Mouse (Mus musculus) forebrain, postnatal 0 days (tissue): Measurements from ENCODE around the gene Npas2. TPM values are rescaled to one million over a fixed set of nuclear protein-coding genes. Genes with fewer than 3 reads are reported as not detected.
A peak's percentile ranks its signal among the peaks of the same experiment; 100 is the strongest.

ENCODE experiments used
- ATAC-seq: fragments of 200-750 bp; cut with Nextera tagmentation; 2 replicates; pipeline ENCODE4 v1.8.0; 2017; ENCODE audit warnings: mild to moderate bottlenecking, moderate library complexity
- DNase-seq: peaks from one replicate; pipeline ENCODE4 v3.0.0-alpha.2; 2015
- H3K27ac ChIP-seq: fragments of 300-500 bp; sonication (generic); 2 replicates; pipeline ENCODE4 v1.5.1; 2014; ENCODE audit warnings: low read depth, mild to moderate bottlenecking, antibody characterized with exemption, low read length, moderate library complexity, mixed read lengths
- H3K27me3 ChIP-seq: fragments of 300-500 bp; sonication (generic); 2 replicates; pipeline ENCODE4 v1.6.1; 2014; ENCODE audit warnings: mild to moderate bottlenecking, low read length, mixed read lengths; ENCODE audit not compliant: insufficient read depth
- H3K36me3 ChIP-seq: fragments of 300-500 bp; sonication (generic); 2 replicates; pipeline ENCODE4 v1.6.1; 2014; ENCODE audit warnings: mild to moderate bottlenecking, moderate library complexity; ENCODE audit not compliant: insufficient read depth
- H3K4me1 ChIP-seq: fragments of 300-500 bp; sonication (generic); 2 replicates; pipeline ENCODE4 v1.6.1; 2014; ENCODE audit warnings: antibody characterized with exemption; ENCODE audit not compliant: insufficient read depth
- H3K4me2 ChIP-seq: fragments of 300-500 bp; sonication (generic); 2 replicates; pipeline ENCODE4 v1.6.1; 2014; ENCODE audit warnings: low read depth, mild to moderate bottlenecking, moderate library complexity
- H3K4me3 ChIP-seq: fragments of 300-500 bp; sonication (generic); 2 replicates; pipeline ENCODE4 v1.5.1; 2014; ENCODE audit warnings: low read depth, low read length, mixed read lengths
- H3K9ac ChIP-seq: fragments of 300-500 bp; sonication (generic); 2 replicates; pipeline ENCODE4 v1.6.1; 2014; ENCODE audit warnings: mild to moderate bottlenecking
- H3K9me3 ChIP-seq: fragments of 300-500 bp; sonication (generic); 2 replicates; pipeline ENCODE4 v1.6.1; 2016; ENCODE audit warnings: low read length
- CTCF ChIP-seq: sonication (generic); IDR thresholded peaks from 2 replicates; pipeline ENCODE4 v1.5.1; 2016; ENCODE audit warnings: antibody characterized with exemption, control low read depth, low read depth
- WGBS: fragments of 180-500 bp; shearing (Covaris S2); extraction: QIAGEN DNeasy Blood & Tissue Kit; methylation state at CpG from one replicate; pipeline ENCODE4 v1.1.7; 2014; 5-methylcytosine and 5-hydroxymethylcytosine counted together
- polyA plus RNA-seq: library from polyadenylated mRNA; unstranded; fragments of >200 nt; fragmentation: Nextera tagmentation; extraction: Ambion mirVana; gene quantifications from 2 replicates; pipeline ENCODE4 v1.2.1, GENCODE M21; 2015
- total RNA-seq: library from RNA; depleted of rRNA; stranded (reverse); fragments of >200 nt; gene quantifications from 2 replicates; pipeline ENCODE4 v1.2.3, GENCODE M21; 2014; rRNA removed

The Npas2 gene
- total RNA-seq (4.6 and 13.1 TPM in 2 replicates), polyA plus RNA-seq (3.0 and 3.3 TPM in 2 replicates)

DNA sequence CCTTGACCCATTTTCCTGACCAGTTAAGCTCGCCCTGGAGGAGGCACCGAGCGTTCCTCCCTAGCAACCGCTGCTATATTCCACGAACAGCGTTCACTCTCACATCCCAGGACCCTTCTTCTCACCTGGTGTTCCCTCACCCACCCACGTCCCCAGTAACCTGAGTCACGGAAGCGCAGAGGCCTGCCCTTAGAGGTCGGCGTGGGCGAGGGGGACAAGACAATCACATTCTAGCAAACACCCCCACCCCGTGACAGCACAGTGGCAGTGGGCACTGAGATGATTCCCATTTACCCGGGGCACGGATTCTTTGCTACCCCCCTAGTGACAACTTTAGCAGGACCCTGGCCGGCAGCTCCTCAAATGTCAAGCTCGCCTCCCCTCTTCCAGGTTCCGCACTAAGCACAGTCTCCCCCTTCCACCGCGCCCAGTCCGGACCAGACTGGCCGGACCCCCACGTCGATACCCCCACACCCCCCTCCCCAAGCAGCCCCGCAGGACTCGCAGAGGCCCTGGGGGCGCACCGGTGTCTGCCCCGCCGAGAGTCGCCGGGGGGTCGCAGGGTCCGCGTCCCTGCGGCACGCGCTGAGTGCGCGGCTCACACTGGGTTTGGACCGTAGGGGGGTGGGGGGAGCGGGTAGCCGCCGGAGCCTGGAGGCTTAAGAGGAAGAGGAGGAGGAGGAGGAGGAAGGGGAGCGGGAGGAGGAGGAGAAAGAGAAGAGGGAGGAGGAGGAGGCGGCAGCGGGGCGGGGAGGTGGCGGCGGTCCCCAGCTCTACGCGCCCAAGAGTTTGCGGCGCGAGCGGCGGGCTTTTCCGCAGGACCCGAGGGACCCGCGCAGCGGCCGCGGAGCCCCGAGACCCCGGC, at the start of gene Npas2:
Gene Npas2 (plus strand): TSS at position 735 of the 865 bp plus-strand sequence.
- no peak for TF ChIP-seq CTCF
- WGBS = 2% methylated on average over 59 of the region's 66 CpGs
- H3K9ac ChIP-seq = peak within 1 kb of the TSS; percentile 71
- peak within 1 kb of the TSS; percentile 99 for H3K4me2 ChIP-seq
- no peaks in the 10 kb centered on the region for H3K9me3 ChIP-seq
- no peaks in the 10 kb centered on the region for H3K4me1 ChIP-seq
- no peaks in the 10 kb centered on the region for H3K36me3 ChIP-seq
- peaks cover 21% of the 10 kb centered on the region for H3K27me3 ChIP-seq
- H3K27ac ChIP-seq = peak within 1 kb of the TSS; percentile 54
- peak within 1 kb of the TSS; percentile 80 for H3K4me3 ChIP-seq
- DNase-seq (peak; percentile 35), ATAC-seq (peak; percentile 45)

DNA sequence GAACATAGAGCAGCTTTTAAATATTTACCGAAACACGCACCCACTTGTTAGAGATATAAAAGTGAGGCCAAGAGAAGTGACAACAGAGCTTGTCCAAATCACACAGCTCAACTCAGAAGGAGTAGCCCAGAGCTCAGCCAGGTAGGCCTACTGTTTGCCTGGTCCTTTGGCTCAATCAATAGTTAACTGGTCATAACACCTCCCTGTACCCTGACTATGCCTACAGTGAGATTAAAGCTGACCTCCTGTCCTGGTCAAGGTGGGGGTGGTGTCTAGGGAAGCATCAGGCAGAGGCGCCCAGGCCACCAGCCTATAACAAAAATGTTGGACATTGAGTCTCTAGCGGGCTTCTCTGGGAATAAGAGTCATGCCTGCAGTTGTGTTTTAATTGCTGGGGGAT, 36.8 kb upstream of the Npas2 start:
- 92% methylated on average over 4 of the region's 4 CpGs for WGBS
- Histone ChIP-seq H3K27ac (no peak overlapping the region), H3K4me2 (no peak overlapping the region), H3K27me3 (no peaks in the 10 kb centered on the region), H3K9me3 (no peaks in the 10 kb centered on the region), H3K4me3 (no peak overlapping the region), H3K9ac (no peak overlapping the region), H3K4me1 (no peaks in the 10 kb centered on the region), H3K36me3 (no peaks in the 10 kb centered on the region)
- DNase-seq = no peak
- no peak for TF ChIP-seq CTCF
- ATAC-seq = no peak

DNA sequence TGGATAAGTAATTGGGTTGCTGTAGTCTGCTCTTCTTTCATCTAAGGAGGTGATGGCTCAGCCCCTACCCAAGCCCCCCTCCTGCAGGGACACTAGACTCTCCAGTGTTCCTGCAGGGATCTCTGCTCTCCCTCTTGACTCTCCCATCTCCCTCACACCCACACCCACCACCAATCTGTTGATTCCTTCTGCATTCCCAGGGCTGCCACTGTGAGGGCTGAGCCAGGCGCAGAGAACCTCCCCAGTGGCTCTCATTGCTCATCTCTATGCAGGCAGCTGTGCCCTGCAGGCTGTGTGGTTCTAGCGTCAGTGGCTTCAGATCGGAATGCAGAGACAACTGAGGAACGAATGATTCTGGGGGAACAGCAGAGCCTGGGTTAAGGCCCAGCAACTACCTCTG, 33.4 kb upstream of the Npas2 start:
- no peak for DNase-seq
- H3K9me3 ChIP-seq = no peaks in the 10 kb centered on the region
- no peak overlapping the region for H3K27ac ChIP-seq
- H3K4me2 ChIP-seq = no peak overlapping the region
- 74% methylated on average over 4 of the region's 4 CpGs for WGBS
- TF ChIP-seq CTCF = no peak
- no peaks in the 10 kb centered on the region for H3K4me1 ChIP-seq
- ATAC-seq = no peak
- no peaks in the 10 kb centered on the region for H3K27me3 ChIP-seq
- H3K36me3 ChIP-seq = no peaks in the 10 kb centered on the region
- H3K4me3 ChIP-seq = no peak overlapping the region
- H3K9ac ChIP-seq = no peak overlapping the region

DNA sequence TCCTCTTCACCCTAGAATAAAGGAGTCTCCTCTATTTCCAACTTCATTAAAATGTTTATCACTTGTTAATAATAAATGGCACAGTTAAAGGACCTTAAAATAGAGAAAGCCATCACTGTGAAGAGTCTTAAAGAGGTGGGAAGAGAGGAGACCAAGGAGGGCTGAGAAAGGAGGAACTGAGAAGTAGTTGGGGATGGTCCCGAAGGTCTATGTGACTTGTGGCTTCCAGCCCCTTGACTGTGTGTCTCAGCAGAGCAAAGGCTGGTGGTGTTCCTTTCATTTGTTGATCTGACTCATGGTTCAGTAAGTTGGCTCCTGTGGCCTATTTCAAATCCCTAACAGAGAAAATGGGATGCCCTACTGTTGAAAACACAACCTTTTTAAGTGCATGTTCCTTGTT, 30.5 kb upstream of the Npas2 start:
- H3K36me3 ChIP-seq = no peaks in the 10 kb centered on the region
- H3K27me3 ChIP-seq = no peaks in the 10 kb centered on the region
- H3K9me3 ChIP-seq = no peaks in the 10 kb centered on the region
- H3K4me3 ChIP-seq = no peak overlapping the region
- WGBS = 86% methylated on average over 1 of the region's 1 CpGs
- no peak overlapping the region for H3K9ac ChIP-seq
- no peaks in the 10 kb centered on the region for H3K4me1 ChIP-seq
- ATAC-seq = no peak
- H3K27ac ChIP-seq = no peak overlapping the region
- no peak for TF ChIP-seq CTCF
- no peak overlapping the region for H3K4me2 ChIP-seq
- no peak for DNase-seq

DNA sequence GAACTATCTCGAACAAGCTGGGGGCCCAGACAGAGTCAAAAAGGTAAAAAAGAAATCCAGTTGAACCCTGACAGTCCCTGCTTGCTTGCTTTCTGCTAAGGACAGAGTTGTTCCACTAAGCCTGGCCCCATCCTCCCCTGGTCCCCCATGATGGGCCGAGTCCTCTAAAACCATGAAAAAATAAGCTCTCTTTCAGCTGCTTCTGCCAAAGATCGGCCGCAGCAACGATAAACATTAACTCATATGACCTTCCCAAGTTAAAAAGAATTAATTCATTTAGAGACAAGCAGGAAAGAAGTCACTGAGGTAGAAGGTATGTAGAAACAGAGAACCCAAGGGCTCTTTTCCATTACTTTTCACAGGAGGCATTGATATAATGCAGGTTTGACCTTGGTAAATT, 16.8 kb upstream of the Npas2 start:
- Histone ChIP-seq H3K36me3 (no peaks in the 10 kb centered on the region), H3K9me3 (no peaks in the 10 kb centered on the region), H3K27me3 (no peaks in the 10 kb centered on the region), H3K27ac (peak overlapping the region; percentile 45; the same call in 1 of the 2 replicates), H3K4me3 (no peak overlapping the region), H3K4me2 (no peak overlapping the region), H3K4me1 (no peaks in the 10 kb centered on the region), H3K9ac (no peak overlapping the region)
- ATAC-seq = no peak
- TF ChIP-seq CTCF = no peak
- 89% methylated on average over 5 of the region's 5 CpGs for WGBS
- DNase-seq = no peak

DNA sequence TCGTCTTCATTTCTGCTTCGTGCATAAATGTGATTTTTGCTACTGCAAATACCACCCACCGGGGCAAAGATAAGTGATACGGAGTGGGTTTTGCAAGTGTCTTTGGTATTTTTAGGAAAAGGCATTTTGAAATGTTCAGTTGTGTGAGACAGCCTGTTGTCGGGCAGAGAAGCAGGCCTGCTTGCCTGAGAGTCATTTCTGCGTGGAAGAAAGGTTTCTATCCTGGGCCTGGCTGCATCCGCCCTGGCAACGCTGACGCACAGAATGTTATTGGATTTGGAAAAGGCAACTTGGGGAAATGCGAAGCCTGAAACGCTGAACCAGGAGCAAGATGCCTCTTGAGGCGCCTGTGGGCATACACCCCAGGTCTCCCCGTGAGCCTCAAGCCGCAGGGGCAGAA, 16.3 kb upstream of the Npas2 start:
- DNase-seq = peak; percentile 76
- Histone ChIP-seq H3K4me3 (no peak overlapping the region), H3K36me3 (no peaks in the 10 kb centered on the region), H3K9ac (no peak overlapping the region), H3K4me2 (no peak overlapping the region), H3K9me3 (no peaks in the 10 kb centered on the region), H3K4me1 (no peaks in the 10 kb centered on the region), H3K27me3 (no peaks in the 10 kb centered on the region), H3K27ac (peak overlapping the region; percentile 45; the same call in 1 of the 2 replicates)
- peak; percentile 86 for ATAC-seq
- peak; percentile 20; the same call in 1 of the 2 replicates for TF ChIP-seq CTCF
- 75% methylated on average over 14 of the region's 14 CpGs for WGBS

DNA sequence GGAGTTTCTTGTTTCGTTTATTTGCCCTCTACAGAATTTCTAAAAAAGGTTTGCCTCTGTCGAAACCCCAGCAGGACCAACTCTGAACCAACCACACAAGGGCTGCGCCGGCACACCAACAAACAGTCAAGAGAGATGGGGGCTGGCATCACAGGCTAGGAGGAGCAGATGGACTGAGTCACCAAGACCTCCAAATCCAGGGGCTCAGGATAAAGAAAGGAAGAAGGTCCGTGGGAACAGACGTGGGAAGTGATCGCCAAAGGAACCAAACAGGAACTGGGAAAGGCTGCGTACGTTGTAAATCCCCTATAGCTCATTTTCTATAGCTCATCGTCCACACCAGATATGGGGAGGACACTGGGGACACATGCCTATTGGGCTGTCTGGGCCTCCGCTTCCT, 13.7 kb upstream of the Npas2 start:
- Histone ChIP-seq H3K27me3 (no peaks in the 10 kb centered on the region), H3K4me3 (no peak overlapping the region), H3K4me2 (no peak overlapping the region), H3K27ac (no peak overlapping the region), H3K4me1 (no peaks in the 10 kb centered on the region), H3K9me3 (no peaks in the 10 kb centered on the region), H3K9ac (no peak overlapping the region), H3K36me3 (no peaks in the 10 kb centered on the region)
- WGBS = 93% methylated on average over 11 of the region's 11 CpGs
- no peak for TF ChIP-seq CTCF
- DNase-seq (no peak), ATAC-seq (no peak)
